Mouse (Mus musculus) brain, embryonic 14.5 days (tissue): Measurements from ENCODE around the gene Fhad1. TPM values are rescaled to one million over a fixed set of nuclear protein-coding genes. Genes with fewer than 3 reads are reported as not detected.
A peak's percentile ranks its signal among the peaks of the same experiment; 100 is the strongest.

Experiments used
- DNase-seq: peaks from one replicate; pipeline ENCODE4 v3.0.0-alpha.2; 2011; ENCODE audit warnings: low read depth
- CTCF ChIP-seq: fragments of 200-500 bp; IDR thresholded peaks from 2 replicates; pipeline ENCODE4 v1.5.1; 2012; ENCODE audit warnings: inconsistent platforms, mild to moderate bottlenecking, moderate library complexity, borderline replicate concordance; ENCODE audit not compliant: insufficient read depth, insufficient read length; ENCODE audit errors: extremely low read depth
- POLR2A ChIP-seq: fragments of 200-500 bp; IDR thresholded peaks from 2 replicates; pipeline ENCODE4 v1.6.1; 2012; ENCODE audit warnings: mild to moderate bottlenecking, inconsistent platforms, borderline replicate concordance; ENCODE audit not compliant: poor library complexity, insufficient read depth, insufficient read length, severe bottlenecking; ENCODE audit errors: extremely low read depth
- polyA plus RNA-seq: library from polyadenylated mRNA; depleted of rRNA; stranded (reverse); fragments of >200 nt; gene quantifications from 2 replicates; pipeline ENCODE4 v1.2.3, GENCODE M21; 2012

The Fhad1 gene
- polyA plus RNA-seq, 1 experiment = 3.1 TPM

- TF ChIP-seq CTCF (no peak), POLR2A (no peak)
- no peak for DNase-seq
These were observed 129.4 kb downstream of the Fhad1 start for GRCm38 (mm10) chr4:141885451-141885850.

GRCm38 (mm10) chr4:141882858-141883257 is 132.0 kb downstream of the Fhad1 start:
- no peak for DNase-seq
- TF ChIP-seq CTCF (no peak), POLR2A (no peak)

- no peak for DNase-seq
- TF ChIP-seq CTCF (no peak), POLR2A (no peak)
These were observed 132.9 kb downstream of the Fhad1 start for GRCm38 (mm10) chr4:141881950-141882349.

GRCm38 (mm10) chr4:141881289-141881914 is 133.5 kb downstream of the Fhad1 start:
- DNase-seq = no peak
- TF ChIP-seq POLR2A = no peak
- TF ChIP-seq CTCF = no peak

GRCm38 (mm10) chr4:141879875-141880274 is 135.0 kb downstream of the Fhad1 start:
- no peak for TF ChIP-seq POLR2A
- TF ChIP-seq CTCF = no peak
- no peak for DNase-seq

GRCm38 (mm10) chr4:141879074-141879473 is 135.8 kb downstream of the Fhad1 start:
- DNase-seq = no peak
- no peak for TF ChIP-seq POLR2A
- no peak for TF ChIP-seq CTCF

- TF ChIP-seq POLR2A = no peak
- TF ChIP-seq CTCF = no peak
- DNase-seq = no peak
These were observed 136.3 kb downstream of the Fhad1 start for GRCm38 (mm10) chr4:141878621-141879020.

GRCm38 (mm10) chr4:141875481-141876108 is 139.3 kb downstream of the Fhad1 start:
- DNase-seq = peak; percentile 55
- TF ChIP-seq CTCF = peak; percentile 21; the same call in 1 of the 2 replicates
- TF ChIP-seq POLR2A = no peak

GRCm38 (mm10) chr4:141874601-141875460 is 140.1 kb downstream of the Fhad1 start, which contains the start of gene Efhd2:
Gene Efhd2 (minus strand): TSS chr4:141874920.
- TF ChIP-seq POLR2A (peak; percentile 93), CTCF (no peak)
- DNase-seq = peak; percentile 88

- DNase-seq = no peak
- TF ChIP-seq POLR2A (no peak), CTCF (no peak)
These were observed 140.7 kb downstream of the Fhad1 start for GRCm38 (mm10) chr4:141874111-141874600.

- no peak for TF ChIP-seq POLR2A
- no peak for TF ChIP-seq CTCF
These were observed 141.9 kb downstream of the Fhad1 start for GRCm38 (mm10) chr4:141872977-141873376.

More at GRCm38 (mm10) chr4:141872977-141873376, 141.9 kb downstream of the Fhad1 start:
- DNase-seq = no peak
